Mouse (Mus musculus) c-Kit-positive CD71-positive TER-119-positive erythroid progenitor cells, embryonic 14.5 days (primary cell): Measurements from ENCODE around the gene Ecm2.

Experiments used
- DNase-seq: peaks from one replicate; pipeline ENCODE4 v3.0.0-alpha.2; 2013; ENCODE audit warnings: low spot score

Gene Ecm2

DNA sequence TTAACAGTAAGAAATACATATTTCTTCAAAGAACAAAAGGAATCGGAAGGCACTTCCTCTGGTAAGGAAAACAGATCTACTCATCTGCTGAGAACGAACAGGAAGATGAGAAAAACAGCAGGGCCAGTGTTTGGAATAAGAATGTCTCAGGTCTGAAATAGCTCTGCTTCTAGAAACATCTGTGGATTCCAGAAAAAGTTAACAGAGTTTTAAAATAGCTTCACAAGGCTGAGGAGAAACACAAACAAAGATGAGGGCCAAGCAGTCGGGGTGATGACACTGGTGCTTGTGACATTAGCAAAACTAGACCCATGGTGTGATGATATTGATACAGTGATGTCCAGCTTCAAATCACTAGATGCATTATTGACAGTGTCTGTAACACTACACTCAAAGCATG lies 2.6 kb downstream of the Ecm2 start:
- DNase-seq = no peak

DNA sequence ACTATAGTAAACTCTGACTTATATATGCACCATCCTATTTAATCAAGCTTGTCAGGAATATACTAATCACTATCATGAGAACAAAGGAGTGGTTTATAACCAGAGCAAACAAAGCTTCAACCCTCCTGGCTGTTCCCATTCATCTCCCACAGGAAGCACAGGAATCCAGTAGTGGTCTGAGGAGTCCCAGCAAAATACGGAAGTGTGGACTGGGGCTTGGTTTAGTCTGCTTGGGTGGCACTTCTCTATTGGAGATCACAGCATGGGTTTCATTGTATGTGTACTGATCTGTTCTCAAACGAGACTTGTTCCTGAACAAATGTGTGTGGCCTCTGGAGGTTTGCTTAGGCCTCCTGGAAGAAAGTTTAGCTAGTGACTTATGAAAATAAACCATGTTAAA lies 14.2 kb downstream of the Ecm2 start:
- no peak for DNase-seq

DNA sequence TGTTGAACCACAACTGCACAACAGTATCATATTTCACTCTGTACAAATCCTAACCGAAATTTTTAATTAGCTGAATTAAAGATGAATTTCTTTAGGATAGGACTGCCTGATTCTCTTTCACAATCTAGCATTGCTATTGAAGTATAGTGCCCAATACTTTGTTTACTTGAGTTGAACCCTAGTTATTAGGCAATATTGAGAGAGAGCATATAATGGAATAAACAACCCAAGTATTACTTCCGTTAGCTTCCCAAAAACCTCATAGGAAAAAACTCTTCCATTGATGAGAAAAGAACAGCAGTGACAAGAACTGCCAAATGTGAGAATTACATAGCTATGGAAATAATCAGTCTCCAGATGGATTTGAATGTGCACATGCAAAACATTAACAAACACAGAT lies 21.6 kb downstream of the Ecm2 start:
- DNase-seq = no peak

- DNase-seq = no peak
Observed at GRCm38 (mm10) chr13:49530636-49531035, 26.0 kb downstream of the Ecm2 start.

DNA sequence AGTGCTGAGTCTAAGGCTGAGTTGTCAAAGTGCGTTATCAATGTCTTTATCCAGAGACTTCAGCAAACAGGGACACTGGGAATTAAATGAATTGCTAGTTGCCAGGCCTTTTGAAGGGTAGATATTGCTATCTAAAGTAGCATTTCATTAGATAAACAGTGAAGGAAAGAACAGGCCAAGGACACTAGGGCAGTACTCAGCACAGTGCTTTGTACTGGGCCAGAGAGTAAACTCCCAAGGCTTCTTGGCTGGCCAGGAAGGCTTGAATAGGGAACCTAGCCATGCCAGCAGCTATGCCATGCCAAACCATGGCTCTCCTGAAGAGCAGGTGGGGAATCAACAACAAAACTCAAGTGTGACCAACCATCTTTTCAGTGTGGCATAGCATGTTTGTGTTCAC lies 32.3 kb downstream of the Ecm2 start:
- no peak for DNase-seq

DNA sequence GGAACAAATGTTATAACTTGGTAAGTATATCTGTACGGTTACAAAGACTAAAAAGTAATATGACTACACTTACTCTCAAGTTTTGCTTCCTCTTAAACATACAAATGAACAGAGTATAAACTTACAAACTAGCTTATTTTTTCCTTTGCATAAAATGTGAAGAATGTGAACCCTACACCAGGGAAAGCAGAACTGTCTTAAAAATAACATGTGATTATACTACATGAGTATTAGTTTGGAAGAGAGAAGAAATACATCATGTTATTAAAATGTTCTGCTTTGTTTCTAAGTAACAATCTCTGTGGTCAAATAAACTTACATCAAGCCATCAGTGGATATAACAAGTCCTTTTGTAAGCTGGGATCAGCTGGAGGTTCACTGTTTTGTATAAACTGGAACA lies 34.1 kb downstream of the Ecm2 start:
- no peak for DNase-seq

GRCm38 (mm10) chr13:49544279-49544678 lies 39.7 kb downstream of the Ecm2 start, which contains the start of gene Aspn:
Gene Aspn, plus strand, starts transcription at chr13:49544443.
- DNase-seq = no peak

DNA sequence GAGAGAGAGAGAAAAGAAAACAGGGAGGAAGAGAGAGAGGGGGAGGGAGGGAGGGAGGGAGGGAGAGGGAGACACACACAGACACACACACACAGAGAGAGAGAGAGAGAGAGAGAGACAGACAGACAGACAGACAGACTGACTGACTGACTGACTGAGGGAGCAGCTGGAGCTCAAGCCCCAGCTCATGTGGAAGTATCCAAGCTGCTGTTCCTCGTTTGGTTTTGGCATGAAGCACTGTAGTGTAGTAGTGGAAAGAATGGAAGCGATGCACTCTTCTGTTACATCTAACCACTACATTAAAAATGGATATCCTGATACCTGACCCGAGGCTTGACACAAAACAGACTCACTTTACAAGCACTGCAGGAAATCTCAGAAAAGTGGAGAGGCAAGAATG lies 41.0 kb downstream of the Ecm2 start:
- no peak for DNase-seq

DNA sequence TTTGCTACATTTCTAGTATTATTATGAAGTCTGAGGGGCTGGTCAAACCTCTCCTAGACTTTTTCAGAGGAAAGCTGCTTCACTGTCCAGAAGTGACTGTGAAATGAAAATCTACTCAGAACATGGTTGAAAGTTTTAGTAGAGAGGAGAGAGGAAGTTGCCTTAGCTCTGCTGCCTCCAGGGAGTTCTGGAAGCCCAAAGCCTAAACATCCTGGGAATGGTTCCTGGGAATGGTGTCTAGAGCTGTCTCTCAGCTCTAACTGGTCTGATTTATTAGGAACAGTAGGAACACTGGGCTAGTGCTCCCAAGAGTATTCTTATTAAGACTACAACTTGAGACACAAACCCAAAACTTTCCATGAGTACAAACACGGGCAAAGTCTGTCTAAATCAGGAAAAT lies 41.9 kb downstream of the Ecm2 start:
- DNase-seq = no peak

- no peak for DNase-seq
Observed at GRCm38 (mm10) chr13:49547563-49548150, 43.0 kb downstream of the Ecm2 start.

GRCm38 (mm10) chr13:49549616-49550015 lies 45.0 kb downstream of the Ecm2 start:
- no peak for DNase-seq

DNA sequence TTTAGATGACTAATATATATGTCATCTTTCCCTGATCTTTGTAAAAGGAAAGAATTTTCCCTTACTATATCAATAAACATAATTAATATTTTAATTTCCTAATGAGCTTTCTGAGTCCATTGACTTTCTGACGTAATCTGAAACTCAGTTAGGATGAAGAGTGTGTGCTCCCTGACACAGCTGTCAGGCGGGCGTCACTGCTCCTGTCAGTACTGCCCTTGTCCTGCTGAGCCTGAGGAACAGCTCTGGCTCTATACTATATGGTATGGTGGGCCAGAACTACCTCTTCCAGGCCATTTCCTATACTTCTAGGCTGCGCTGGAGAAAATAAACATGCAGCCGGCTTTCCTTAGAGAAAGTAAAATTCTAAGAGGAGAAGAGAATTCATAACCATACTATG lies 49.9 kb downstream of the Ecm2 start:
- DNase-seq = no peak

DNA sequence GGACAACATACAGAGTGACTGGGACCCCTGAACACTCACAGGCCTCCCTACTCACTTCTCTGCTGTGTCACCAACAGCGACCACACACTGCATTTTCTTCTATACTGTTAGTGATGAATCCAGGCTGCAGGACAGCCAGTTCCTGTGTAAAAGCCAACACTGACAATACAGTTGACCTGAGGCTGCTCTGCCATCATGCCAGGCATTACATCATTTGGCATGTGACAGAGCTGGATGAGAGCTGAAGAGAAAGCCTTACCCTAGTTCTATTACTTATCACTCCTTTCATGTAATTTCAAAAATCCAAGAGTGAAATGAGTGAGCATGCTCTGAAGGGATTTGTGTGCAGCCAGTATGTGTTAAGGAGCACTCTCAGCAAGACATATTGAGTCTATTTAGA lies 51.6 kb downstream of the Ecm2 start:
- no peak for DNase-seq

DNA sequence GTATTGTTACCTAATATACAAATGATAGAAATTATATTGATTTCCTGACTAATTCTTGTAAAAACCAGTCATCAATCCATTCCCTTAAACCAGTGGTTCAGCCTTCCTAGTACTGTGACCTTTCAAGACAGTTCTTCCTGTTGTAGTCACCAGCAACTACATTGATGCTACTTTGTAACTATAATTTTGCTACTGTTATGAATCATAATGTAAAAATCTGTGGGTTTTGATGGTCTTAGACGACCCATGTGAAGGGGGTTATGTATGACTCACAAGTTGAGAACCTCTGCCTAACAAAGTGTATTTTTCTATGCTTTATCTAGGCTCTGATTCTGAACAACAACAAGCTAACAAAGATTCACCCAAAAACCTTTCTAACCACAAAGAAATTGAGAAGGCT lies 52.3 kb downstream of the Ecm2 start:
- no peak for DNase-seq

DNA sequence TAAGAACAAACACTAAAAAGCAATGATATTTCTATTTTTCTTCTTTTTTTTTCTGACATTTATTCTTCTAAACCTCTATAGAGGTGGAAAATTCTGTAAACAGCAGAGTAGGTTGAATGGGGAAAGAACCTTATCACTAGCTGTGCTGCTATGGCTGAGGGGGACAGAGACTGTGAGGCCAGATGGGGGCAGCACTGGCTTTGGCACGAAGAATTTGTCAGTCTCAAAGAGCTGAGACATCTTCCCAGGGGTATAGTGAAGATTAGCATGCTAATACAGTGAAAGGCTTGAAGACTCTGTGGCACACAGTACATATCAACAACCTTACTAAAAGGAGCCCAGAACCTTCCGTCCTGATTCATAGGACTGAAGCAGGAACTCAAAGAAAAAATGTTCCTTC lies 54.6 kb downstream of the Ecm2 start:
- DNase-seq = peak; percentile 50

DNA sequence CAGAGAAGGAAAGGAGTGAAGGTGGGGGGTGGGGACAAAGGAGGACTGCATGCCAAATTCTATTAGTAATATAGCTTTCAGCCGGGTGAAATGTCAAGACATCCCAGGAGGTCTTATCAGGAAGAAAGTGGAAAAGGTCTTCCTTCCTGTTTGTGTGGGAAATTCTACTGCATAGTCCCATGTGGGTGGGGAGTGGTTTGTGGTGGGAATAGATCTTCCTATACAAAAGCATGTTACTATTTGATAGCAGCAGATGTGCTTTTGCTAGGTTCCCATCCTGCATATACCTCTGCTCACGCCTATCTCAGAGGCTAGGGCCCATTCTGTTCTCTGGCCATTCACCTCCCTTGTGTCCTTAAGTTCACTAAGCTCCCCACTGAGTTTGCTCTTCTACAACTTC lies 56.3 kb downstream of the Ecm2 start:
- peak; percentile 34 for DNase-seq

- DNase-seq = no peak
Observed at GRCm38 (mm10) chr13:49564347-49564746, 59.7 kb downstream of the Ecm2 start.

- peak; percentile 59 for DNase-seq
Observed at GRCm38 (mm10) chr13:49570371-49570770, 65.8 kb downstream of the Ecm2 start.

GRCm38 (mm10) chr13:49571418-49571817 lies 66.8 kb downstream of the Ecm2 start:
- peak; percentile 72 for DNase-seq

- DNase-seq = no peak
Observed at GRCm38 (mm10) chr13:49581541-49582530, 77.2 kb downstream of the Ecm2 start, which contains the start of gene Omd. Gene Omd, plus strand, starts transcription at chr13:49582462.
